In genomic region chr15:80366899-80367298, GRCm38 (mm10) we compare ENCODE assay signal across 7 mouse cellular contexts.
A peak's percentile ranks its signal among the peaks of the same experiment; 100 is the strongest.
DNase-seq lines count a peak whose midpoint lies in the region; ATAC-seq and TF ChIP-seq lines count a peak whose summit lies in the region.

No protein-coding gene starts in this region.

- ATAC-seq in midbrain, embryonic 11.5 days (ENCODE audit: low FRiP score), result no peak
- ATAC-seq in embryonic facial prominence, embryonic 12.5 days (ENCODE audit: insufficient number of reproducible peaks, insufficient read depth, low FRiP score, low TSS enrichment), result no peak
- no peak; the same call in 1 of the 2 replicates for ATAC-seq in limb, embryonic 13.5 days (ENCODE audit: low FRiP score, low read depth)
- no peak for ATAC-seq in stomach, postnatal 0 days (ENCODE audit: low FRiP score, low TSS enrichment)
- no peak for ATAC-seq in forebrain, embryonic 16.5 days

- H3K27me3 ChIP-seq in midbrain, embryonic 10.5 days (ENCODE audit: low read depth, poor library complexity, severe bottlenecking), result 0 out of 2 replicates have a peak, but pooled peaks cover 7% of the 10 kb centered on the region
- H3K27me3 ChIP-seq in midbrain, embryonic 11.5 days (ENCODE audit: control insufficient read depth, insufficient read depth, low read length), result no peaks in the 10 kb centered on the region
- peaks cover 3% of the 10 kb centered on the region; the same call in 1 of the 2 replicates for H3K27me3 ChIP-seq in embryonic facial prominence, embryonic 12.5 days
- 0 out of 2 replicates have a peak, but pooled peaks cover 5% of the 10 kb centered on the region for H3K27me3 ChIP-seq in limb, embryonic 13.5 days
- no peaks in the 10 kb centered on the region for H3K27me3 ChIP-seq in stomach, postnatal 0 days (ENCODE audit: control insufficient read depth, insufficient read depth, low read length)
- H3K27me3 ChIP-seq in forebrain, embryonic 16.5 days (replicated peaks; ENCODE audit: control insufficient read depth, insufficient read depth, low read length), result no peaks in the 10 kb centered on the region

- no peak overlapping the region for H3K9ac ChIP-seq in midbrain, embryonic 11.5 days (ENCODE audit: low read length)
- no peak overlapping the region for H3K9ac ChIP-seq in embryonic facial prominence, embryonic 12.5 days
- H3K9ac ChIP-seq in limb, embryonic 13.5 days, result no peak overlapping the region
- H3K9ac ChIP-seq in stomach, postnatal 0 days (ENCODE audit: low read length), result no peak overlapping the region
- no peak overlapping the region for H3K9ac ChIP-seq in forebrain, embryonic 16.5 days (replicated peaks; ENCODE audit: low read depth, low read length)

- peaks cover 10% of the 10 kb centered on the region for H3K4me1 ChIP-seq in midbrain, embryonic 10.5 days
- no peaks in the 10 kb centered on the region for H3K4me1 ChIP-seq in midbrain, embryonic 11.5 days (ENCODE audit: control insufficient read depth, insufficient read depth, low read length)
- peaks cover 9% of the 10 kb centered on the region; the same call in 1 of the 2 replicates for H3K4me1 ChIP-seq in embryonic facial prominence, embryonic 12.5 days
- H3K4me1 ChIP-seq in limb, embryonic 13.5 days, result peaks cover 24% of the 10 kb centered on the region
- H3K4me1 ChIP-seq in stomach, postnatal 0 days (replicated peaks; ENCODE audit: control insufficient read depth, insufficient read depth), result no peaks in the 10 kb centered on the region
- peaks cover 14% of the 10 kb centered on the region for H3K4me1 ChIP-seq in forebrain, embryonic 16.5 days (replicated peaks; ENCODE audit: control insufficient read depth, insufficient read depth, low read length)

- WGBS in midbrain, embryonic 10.5 days, result 60% methylated on average over 16 of the region's 16 CpGs
- 51% methylated on average over 16 of the region's 16 CpGs for WGBS in midbrain, embryonic 11.5 days
- 39% methylated on average over 16 of the region's 16 CpGs for WGBS in embryonic facial prominence, embryonic 12.5 days
- WGBS in limb, embryonic 13.5 days, result 8% methylated on average over 16 of the region's 16 CpGs
- WGBS in stomach, postnatal 0 days, result 12% methylated on average over 16 of the region's 16 CpGs
- 36% methylated on average over 16 of the region's 16 CpGs for WGBS in forebrain, embryonic 16.5 days

- H3K4me3 ChIP-seq in midbrain, embryonic 10.5 days, result no peak overlapping the region
- no peak overlapping the region for H3K4me3 ChIP-seq in midbrain, embryonic 11.5 days (ENCODE audit: low read depth, low read length)
- H3K4me3 ChIP-seq in embryonic facial prominence, embryonic 12.5 days, result no peak overlapping the region
- H3K4me3 ChIP-seq in limb, embryonic 13.5 days, result no peak overlapping the region
- no peak overlapping the region for H3K4me3 ChIP-seq in stomach, postnatal 0 days (ENCODE audit: low read depth, low read length)
- no peak overlapping the region for H3K4me3 ChIP-seq in forebrain, embryonic 16.5 days (replicated peaks; ENCODE audit: low read length)

- H3K36me3 ChIP-seq in midbrain, embryonic 10.5 days, result no peaks in the 10 kb centered on the region
- H3K36me3 ChIP-seq in midbrain, embryonic 11.5 days (ENCODE audit: control insufficient read depth, insufficient read depth, low read length), result no peaks in the 10 kb centered on the region
- H3K36me3 ChIP-seq in embryonic facial prominence, embryonic 12.5 days, result no peaks in the 10 kb centered on the region
- no peaks in the 10 kb centered on the region for H3K36me3 ChIP-seq in limb, embryonic 13.5 days
- H3K36me3 ChIP-seq in stomach, postnatal 0 days (ENCODE audit: control insufficient read depth, insufficient read depth, low read length), result no peaks in the 10 kb centered on the region
- no peaks in the 10 kb centered on the region for H3K36me3 ChIP-seq in forebrain, embryonic 16.5 days (ENCODE audit: control insufficient read depth, insufficient read depth)

- TF ChIP-seq CTCF in stomach, postnatal 0 days (IDR thresholded peaks at IDR 0.05; ENCODE audit: low read depth), result no peak

- H3K9me3 ChIP-seq in midbrain, embryonic 10.5 days (replicated peaks), result no peaks in the 10 kb centered on the region
- H3K9me3 ChIP-seq in midbrain, embryonic 11.5 days (ENCODE audit: control insufficient read depth, low read length), result no peaks in the 10 kb centered on the region
- no peaks in the 10 kb centered on the region for H3K9me3 ChIP-seq in embryonic facial prominence, embryonic 12.5 days
- no peaks in the 10 kb centered on the region for H3K9me3 ChIP-seq in limb, embryonic 13.5 days
- no peaks in the 10 kb centered on the region for H3K9me3 ChIP-seq in stomach, postnatal 0 days (ENCODE audit: control insufficient read depth, low read length)
- no peaks in the 10 kb centered on the region for H3K9me3 ChIP-seq in forebrain, embryonic 16.5 days (ENCODE audit: control insufficient read depth, low read length)

- intact Hi-C loops in heart, postnatal 25 days (cut with DNase I), result no loop called here

- no peak for TF ChIP-seq EP300 in stomach, postnatal 0 days (optimal IDR thresholded peaks at IDR 0.05)

- peak overlapping the region; percentile 46; the same call in 1 of the 2 replicates for H3K27ac ChIP-seq in midbrain, embryonic 10.5 days (replicated peaks)
- H3K27ac ChIP-seq in midbrain, embryonic 11.5 days (ENCODE audit: low read depth, low read length), result no peak overlapping the region
- H3K27ac ChIP-seq in embryonic facial prominence, embryonic 12.5 days, result peak overlapping the region; percentile 13; the same call in 1 of the 2 replicates
- no peak overlapping the region for H3K27ac ChIP-seq in limb, embryonic 13.5 days
- no peak overlapping the region for H3K27ac ChIP-seq in stomach, postnatal 0 days (replicated peaks)
- H3K27ac ChIP-seq in forebrain, embryonic 16.5 days (ENCODE audit: low read length), result no peak overlapping the region

- DNase-seq in midbrain, embryonic 10.5 days (ENCODE audit: low spot score), result peak; percentile 21
- DNase-seq in midbrain, embryonic 11.5 days (ENCODE audit: low spot score, missing footprints), result no peak
- DNase-seq in stomach, postnatal 0 days (ENCODE audit: low spot score), result peak; percentile 33
- DNase-seq in heart, postnatal 25 days (ENCODE audit: low spot score), result no peak

- no peak overlapping the region for H3K4me2 ChIP-seq in midbrain, embryonic 11.5 days
- no peak overlapping the region for H3K4me2 ChIP-seq in embryonic facial prominence, embryonic 12.5 days (replicated peaks)
- peak overlapping the region; percentile 30 for H3K4me2 ChIP-seq in limb, embryonic 13.5 days (replicated peaks)
- H3K4me2 ChIP-seq in stomach, postnatal 0 days (replicated peaks; ENCODE audit: low read depth), result no peak overlapping the region
- no peak overlapping the region for H3K4me2 ChIP-seq in forebrain, embryonic 16.5 days (ENCODE audit: low read length)

Comparison
In these comparisons a context has a peak if more than half of its experiments do, and no peak if none do; other contexts are left out.
1. DNase-seq: peak in midbrain, embryonic 10.5 days (single experiment) and stomach, postnatal 0 days (single experiment); none in midbrain, embryonic 11.5 days (single experiment) and heart, postnatal 25 days (single experiment).
2. H3K27ac ChIP-seq: peak in midbrain, embryonic 10.5 days (single experiment) and embryonic facial prominence, embryonic 12.5 days (single experiment); none in midbrain, embryonic 11.5 days (single experiment), limb, embryonic 13.5 days (single experiment), stomach, postnatal 0 days (single experiment) and forebrain, embryonic 16.5 days (single experiment).